Mouse (Mus musculus): ENCODE results near the gene Osbpl2. TPM values are rescaled to one million over a fixed set of nuclear protein-coding genes. Genes with fewer than 3 reads are reported as not detected.

Osbpl2 gene
- total and polyA plus RNA-seq, 3 experiments, result 13.3 to 25.5 TPM; not detected in 1

DNA sequence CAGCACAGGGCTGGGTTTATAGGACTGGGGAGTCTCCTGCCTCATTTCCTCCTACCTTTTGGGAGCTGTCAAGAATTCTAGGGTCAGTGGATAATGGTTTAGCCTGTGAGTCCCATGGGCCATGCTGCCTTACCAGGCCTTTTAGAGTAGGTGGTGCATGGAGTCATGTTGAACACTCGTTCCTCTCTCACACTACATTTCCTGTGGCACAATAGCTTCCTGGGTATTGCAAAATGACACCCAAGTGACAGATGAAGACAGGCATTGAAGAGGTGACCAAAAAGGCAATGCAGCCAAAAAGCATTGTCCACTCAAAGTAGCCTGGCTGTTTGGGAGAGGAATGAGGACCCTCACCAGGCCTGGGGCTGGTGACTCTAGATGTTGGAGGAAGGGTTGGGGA lies 8.6 kb downstream of the Osbpl2 start:
- Histone ChIP-seq H3K79me2 (ENCODE audit: control insufficient read depth, insufficient read depth, low read length, poor library complexity) (peaks cover 44% of the 10 kb centered on the region), H3K9ac (ENCODE audit: control insufficient read depth, low read depth, low read length, poor library complexity, severe bottlenecking) (no peak overlapping the region), H3K27me3 (ENCODE audit: control insufficient read depth in 1 of 2, insufficient read depth in 2 of 2, low read length in 2 of 2) (no peaks in the 10 kb centered on the region), H3K36me3 (ENCODE audit: control insufficient read depth in 1 of 2, insufficient read depth in 2 of 2, low read length in 2 of 2) (peaks cover 3% of the 10 kb centered on the region in 2 experiments; a peak in 3 of 4 replicates), H3K9me3 (replicated peaks; ENCODE audit: insufficient read depth, low read length) (no peaks in the 10 kb centered on the region), H3K4me1 (ENCODE audit: control insufficient read depth in 1 of 2, insufficient read depth in 2 of 2, low read length in 2 of 2) (peaks cover 0 to 3% of the 10 kb centered on the region in 2 experiments; a peak in 3 of 4 replicates), H3K4me3 (ENCODE audit: control insufficient read depth in 1 of 2, insufficient read depth in 1 of 2, low read depth in 2 of 2, low read length in 2 of 2) (no peak overlapping the region), H3K27ac (ENCODE audit: control insufficient read depth, low read depth, low read length) (no peak overlapping the region)
- TF ChIP-seq POLR2AphosphoS2 (IDR thresholded peaks at IDR 0.05; ENCODE audit: low read length) (no peak), RAD21 (IDR thresholded peaks at IDR 0.05; ENCODE audit: low read depth, low read length) (no peak), GATA1 (IDR thresholded peaks at IDR 0.05; ENCODE audit: low read depth, low read length) (no peak), MEF2A (IDR thresholded peaks at IDR 0.05; ENCODE audit: extremely low read depth, insufficient replicate concordance, low read depth, low read length, poor library complexity, severe bottlenecking) (no peak), SIN3A (IDR thresholded peaks at IDR 0.05; ENCODE audit: low read length) (no peak), ZNF384 (IDR thresholded peaks at IDR 0.05; ENCODE audit: low read depth, low read length) (no peak), CHD2 (IDR thresholded peaks at IDR 0.05; ENCODE audit: low read length) (no peak), POLR2AphosphoS5 (IDR thresholded peaks at IDR 0.05; ENCODE audit: borderline replicate concordance, low read depth, low read length) (no peak), TAL1 (IDR thresholded peaks at IDR 0.05; ENCODE audit: low read length) (no peak), JUND (IDR thresholded peaks at IDR 0.05; ENCODE audit: low read depth, low read length) (no peak), ELF1 (IDR thresholded peaks at IDR 0.05; ENCODE audit: low read depth, low read length) (no peak), EP300 (IDR thresholded peaks at IDR 0.05; ENCODE audit: low read depth in 1 of 2, low read length in 2 of 2) (no peak), NRF1 (IDR thresholded peaks at IDR 0.05; ENCODE audit: insufficient read depth, low read depth, low read length, poor library complexity, severe bottlenecking) (no peak), MAFK (IDR thresholded peaks at IDR 0.05; ENCODE audit: borderline replicate concordance, low read depth, low read length) (no peak), TBP (IDR thresholded peaks at IDR 0.05; ENCODE audit: low read depth, low read length) (no peak), ZMIZ1 (IDR thresholded peaks at IDR 0.05; ENCODE audit: low read depth, low read length) (no peak), KAT2A (conservative IDR thresholded peaks at IDR 0.05; ENCODE audit: low read depth, low read length) (no peak), MAX (IDR thresholded peaks at IDR 0.05; ENCODE audit: low read length) (no peak), TCF12 (IDR thresholded peaks at IDR 0.05; ENCODE audit: low read depth, low read length) (no peak)
- DNase-seq (ENCODE audit: low read depth, low spot score), result no peak

DNA sequence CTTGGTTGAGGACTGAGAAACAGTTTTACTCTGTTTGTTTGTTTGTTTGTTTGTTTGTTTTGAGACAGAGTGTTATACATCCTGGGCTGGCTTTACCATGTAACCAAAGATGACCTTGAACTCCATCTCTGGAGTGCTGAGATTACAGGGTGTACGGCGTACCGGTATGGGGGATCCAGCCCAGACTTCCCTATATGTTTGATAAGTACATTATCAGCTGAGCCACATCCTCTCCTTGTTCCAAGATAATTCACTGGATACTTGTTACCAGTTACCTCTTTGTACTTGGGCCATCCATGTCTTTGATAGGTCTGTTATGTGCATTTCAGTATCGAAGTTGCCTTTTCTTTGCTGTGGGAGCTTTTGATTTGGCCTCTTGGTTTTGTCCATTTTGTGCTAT lies 14.1 kb downstream of the Osbpl2 start:
- peaks cover 2 to 33% of the 10 kb centered on the region in 2 experiments; a peak in 3 of 4 replicates for H3K36me3 ChIP-seq (ENCODE audit: control insufficient read depth in 1 of 2, insufficient read depth in 2 of 2, low read length in 2 of 2)
- no peaks in the 10 kb centered on the region for H3K9me3 ChIP-seq (replicated peaks; ENCODE audit: insufficient read depth, low read length)
- peaks cover 14% of the 10 kb centered on the region for H3K79me2 ChIP-seq (ENCODE audit: control insufficient read depth, insufficient read depth, low read length, poor library complexity)
- H3K27ac ChIP-seq (ENCODE audit: control insufficient read depth, low read depth, low read length), result no peak overlapping the region
- no peaks in the 10 kb centered on the region for H3K27me3 ChIP-seq (ENCODE audit: control insufficient read depth in 1 of 2, insufficient read depth in 2 of 2, low read length in 2 of 2)
- H3K4me3 ChIP-seq (ENCODE audit: control insufficient read depth in 1 of 2, insufficient read depth in 1 of 2, low read depth in 2 of 2, low read length in 2 of 2), result no peak overlapping the region
- peaks cover 17 to 28% of the 10 kb centered on the region in 2 experiments for H3K4me1 ChIP-seq (ENCODE audit: control insufficient read depth in 1 of 2, insufficient read depth in 2 of 2, low read length in 2 of 2)
- peak; percentile 30 for DNase-seq (ENCODE audit: low read depth, low spot score)
- H3K9ac ChIP-seq (ENCODE audit: control insufficient read depth, low read depth, low read length, poor library complexity, severe bottlenecking), result no peak overlapping the region
- TF ChIP-seq MYB (IDR thresholded peaks at IDR 0.05; ENCODE audit: low read depth, low read length), result no peak
- peak; percentile 83; the same call in 1 of the 2 replicates for TF ChIP-seq RCOR1 (IDR thresholded peaks at IDR 0.05; ENCODE audit: low read depth, low read length)
- no peak for TF ChIP-seq ZKSCAN1 (IDR thresholded peaks at IDR 0.05; ENCODE audit: low read depth, low read length)
- no peak for TF ChIP-seq CHD1 (IDR thresholded peaks at IDR 0.05; ENCODE audit: low read depth, low read length)
- no peak for TF ChIP-seq MAX (IDR thresholded peaks at IDR 0.05; ENCODE audit: low read length)
- TF ChIP-seq TAL1 (IDR thresholded peaks at IDR 0.05; ENCODE audit: low read length), result peak; percentile 64
- TF ChIP-seq NELFE (IDR thresholded peaks at IDR 0.05; ENCODE audit: low read depth, low read length), result no peak
- no peak for TF ChIP-seq SIN3A (IDR thresholded peaks at IDR 0.05; ENCODE audit: low read length)
- no peak for TF ChIP-seq NRF1 (IDR thresholded peaks at IDR 0.05; ENCODE audit: insufficient read depth, low read depth, low read length, poor library complexity, severe bottlenecking)
- TF ChIP-seq TCF12 (IDR thresholded peaks at IDR 0.05; ENCODE audit: low read depth, low read length), result peak; percentile 76
- TF ChIP-seq E2F4 (IDR thresholded peaks at IDR 0.05; ENCODE audit: borderline replicate concordance, low read depth, low read length), result no peak
- TF ChIP-seq UBTF (IDR thresholded peaks at IDR 0.05; ENCODE audit: borderline replicate concordance, insufficient read depth, low read depth, low read length), result no peak
- 0 out of 2 replicates have a peak, but pooled peaks have one; percentile 43 for TF ChIP-seq ETS1 (IDR thresholded peaks at IDR 0.05; ENCODE audit: low read depth, low read length)
- TF ChIP-seq ZMIZ1 (IDR thresholded peaks at IDR 0.05; ENCODE audit: low read depth, low read length), result no peak
- TF ChIP-seq ELF1 (IDR thresholded peaks at IDR 0.05; ENCODE audit: low read depth, low read length), result no peak
- TF ChIP-seq USF2 (IDR thresholded peaks at IDR 0.05; ENCODE audit: borderline replicate concordance in 1 of 2, insufficient read depth in 1 of 2, low read depth in 1 of 2, low read length in 2 of 2), result no peak
- peak; percentile 85 to 86 for TF ChIP-seq EP300 (IDR thresholded peaks at IDR 0.05; ENCODE audit: low read depth in 1 of 2, low read length in 2 of 2)
- no peak for TF ChIP-seq MAZ (IDR thresholded peaks at IDR 0.05; ENCODE audit: low read depth, low read length)
- peak; percentile 90 for TF ChIP-seq GATA1 (IDR thresholded peaks at IDR 0.05; ENCODE audit: low read depth, low read length)
- TF ChIP-seq GABPA (IDR thresholded peaks at IDR 0.05; ENCODE audit: low read depth, low read length), result no peak

Data from MEL (cell line).